Mouse (Mus musculus) hindbrain, embryonic 10.5 days (tissue): ENCODE measurements around the gene Lzic. TPM values are rescaled to one million over a fixed set of nuclear protein-coding genes. Genes with fewer than 3 reads are reported as not detected.

Experiments
- DNase-seq: peaks from one replicate; pipeline ENCODE4 v3.0.0-alpha.2; 2017; ENCODE audit warnings: low spot score
- H3K27ac ChIP-seq: fragments of 300-500 bp; sonication (generic); 2 replicates; pipeline ENCODE4 v1.5.1; 2016; ENCODE audit warnings: mild to moderate bottlenecking, moderate library complexity
- H3K27me3 ChIP-seq: fragments of 300-500 bp; sonication (generic); 2 replicates; pipeline ENCODE4 v1.6.1; 2016; ENCODE audit warnings: mild to moderate bottlenecking; ENCODE audit not compliant: poor library complexity, insufficient read depth, severe bottlenecking
- H3K36me3 ChIP-seq: fragments of 300-500 bp; sonication (generic); 2 replicates; pipeline ENCODE4 v1.6.1; 2016; ENCODE audit warnings: mild to moderate bottlenecking, moderate library complexity
- H3K4me1 ChIP-seq: fragments of 300-500 bp; sonication (generic); replicated peaks from 2 replicates; pipeline ENCODE4 v1.6.1; 2016; ENCODE audit warnings: mild to moderate bottlenecking
- H3K4me3 ChIP-seq: fragments of 300-500 bp; sonication (generic); 2 replicates; pipeline ENCODE4 v1.5.1; 2016; ENCODE audit warnings: mild to moderate bottlenecking, moderate library complexity
- H3K9me3 ChIP-seq: fragments of 300-500 bp; sonication (generic); 2 replicates; pipeline ENCODE4 v1.6.1; 2016; ENCODE audit warnings: mild to moderate bottlenecking, moderate library complexity
- WGBS: fragments of 180-500 bp; shearing (Covaris S2); methylation state at CpG from one replicate; pipeline ENCODE4 v1.1.7; 2016; 5-methylcytosine and 5-hydroxymethylcytosine counted together
- polyA plus RNA-seq: library from polyadenylated mRNA; unstranded; fragments of >200 nt; fragmentation: Nextera tagmentation; extraction: Ambion mirVana; gene quantifications from 2 replicates; pipeline ENCODE4 v1.2.1, GENCODE M21; 2016

Gene Lzic
- polyA plus RNA-seq, 1 experiment from 2014 or later = 49.0 TPM

GRCm38 (mm10) chr4:149544892-149545291, 59.9 kb downstream of the Lzic start:
- peaks cover 42% of the 10 kb centered on the region for H3K36me3 ChIP-seq
- no peak for DNase-seq
- WGBS = 91% methylated on average over 8 of the region's 8 CpGs
- H3K27ac ChIP-seq = no peak overlapping the region
- peaks cover 25% of the 10 kb centered on the region for H3K4me1 ChIP-seq
- H3K27me3 ChIP-seq = no peaks in the 10 kb centered on the region
- no peaks in the 10 kb centered on the region for H3K9me3 ChIP-seq
- H3K4me3 ChIP-seq = no peak overlapping the region

Other genes with a start within 250 kb of the Lzic start
- gene Kif1b, start 177.5 kb upstream of the Lzic start, polyA plus RNA-seq = 77.1 and 90.9 TPM in 2 replicates
- gene Ube4b, start 58.5 kb upstream of the Lzic start, polyA plus RNA-seq = 59.8 and 65.6 TPM in 2 replicates
- not detected in 2 replicates for gene Rbp7, start 30.3 kb upstream of the Lzic start, polyA plus RNA-seq
- 0.44 TPM in 1 of 2 replicates, not detected in the other for gene Tmem274, start 7.9 kb upstream of the Lzic start, polyA plus RNA-seq
- gene Nmnat1, start within 50 bp of the Lzic start, polyA plus RNA-seq = 17.0 TPM in 2 replicates
- gene Ctnnbip1, start 33.0 kb downstream of the Lzic start, polyA plus RNA-seq = 62.7 and 68.2 TPM in 2 replicates
- 36.0 and 57.4 TPM in 2 replicates for gene Clstn1, start 101.2 kb downstream of the Lzic start, polyA plus RNA-seq
- 10.4 and 17.2 TPM in 2 replicates for gene Pik3cd, start 217.3 kb downstream of the Lzic start, polyA plus RNA-seq